Mouse (Mus musculus): ENCODE results near the gene Rab4a. TPM values are rescaled to one million over a fixed set of nuclear protein-coding genes. Genes with fewer than 3 reads are reported as not detected.
"Not testable (repeated sequence)": the region's sequence is repeated elsewhere in the genome, so short reads cannot be mapped to it uniquely, and the experiment has no call there.

Gene Rab4a
- polyA plus RNA-seq, 1 experiment = 17.2 TPM

GRCm38 (mm10) chr8:123788416-123789170, 17.2 kb upstream of the Rab4a start:
- no peak for DNase-seq (ENCODE audit: low read depth)

- DNase-seq (ENCODE audit: low read depth) = no peak
Measured at GRCm38 (mm10) chr8:123789461-123789860, 16.3 kb upstream of the Rab4a start.

- no peak for DNase-seq (ENCODE audit: low read depth)
Measured at GRCm38 (mm10) chr8:123789970-123790369, 15.8 kb upstream of the Rab4a start.

- no peak for DNase-seq (ENCODE audit: low read depth)
Measured at GRCm38 (mm10) chr8:123791101-123791844, 14.5 kb upstream of the Rab4a start.

GRCm38 (mm10) chr8:123791845-123792225, 13.9 kb upstream of the Rab4a start:
- DNase-seq (ENCODE audit: low read depth) = no peak

GRCm38 (mm10) chr8:123793900-123794299, 11.9 kb upstream of the Rab4a start:
- no peak for DNase-seq (ENCODE audit: low read depth)

- no peak for DNase-seq (ENCODE audit: low read depth)
Measured at GRCm38 (mm10) chr8:123794766-123795165, 11.0 kb upstream of the Rab4a start.

- DNase-seq (ENCODE audit: low read depth) = no peak
Measured at GRCm38 (mm10) chr8:123796758-123797157, 9.0 kb upstream of the Rab4a start.

GRCm38 (mm10) chr8:123797928-123798327, 7.9 kb upstream of the Rab4a start:
- DNase-seq (ENCODE audit: low read depth) = no peak

GRCm38 (mm10) chr8:123799434-123799833, 6.4 kb upstream of the Rab4a start:
- DNase-seq (ENCODE audit: low read depth) = no peak

- DNase-seq (ENCODE audit: low read depth) = no peak
Measured at GRCm38 (mm10) chr8:123799885-123800284, 5.9 kb upstream of the Rab4a start.

GRCm38 (mm10) chr8:123800867-123801266, 4.9 kb upstream of the Rab4a start:
- no peak for DNase-seq (ENCODE audit: low read depth)

GRCm38 (mm10) chr8:123801538-123801937, 4.2 kb upstream of the Rab4a start:
- DNase-seq (ENCODE audit: low read depth) = no peak

GRCm38 (mm10) chr8:123803639-123804038, 2.1 kb upstream of the Rab4a start:
- DNase-seq (ENCODE audit: low read depth) = no peak

- DNase-seq (ENCODE audit: low read depth) = no peak
Measured at GRCm38 (mm10) chr8:123804586-123804985, 1.2 kb upstream of the Rab4a start.

GRCm38 (mm10) chr8:123805209-123805717, 522 bp upstream of the Rab4a start:
- no peak for DNase-seq (ENCODE audit: low read depth)

GRCm38 (mm10) chr8:123806374-123806935, 670 bp downstream of the Rab4a start:
- no peak for DNase-seq (ENCODE audit: low read depth)

- no peak for DNase-seq (ENCODE audit: low read depth)
Measured at GRCm38 (mm10) chr8:123807024-123807431, 1.2 kb downstream of the Rab4a start.

GRCm38 (mm10) chr8:123807852-123808573, 2.2 kb downstream of the Rab4a start:
- no peak for DNase-seq (ENCODE audit: low read depth)

- DNase-seq (ENCODE audit: low read depth) = no peak
Measured at GRCm38 (mm10) chr8:123808671-123809070, 2.9 kb downstream of the Rab4a start.

- DNase-seq (ENCODE audit: low read depth) = not testable (repeated sequence)
Measured at GRCm38 (mm10) chr8:123809342-123809741, 3.6 kb downstream of the Rab4a start.

- DNase-seq (ENCODE audit: low read depth) = no peak
Measured at GRCm38 (mm10) chr8:123812227-123812626, 6.4 kb downstream of the Rab4a start.
